Mouse (Mus musculus): Measurements from ENCODE around the gene Pttg1ip. TPM values are rescaled to one million over a fixed set of nuclear protein-coding genes. Genes with fewer than 3 reads are reported as not detected.

Pttg1ip gene
- total and polyA plus RNA-seq, 2 experiments from 2014 or later, result 117 TPM

DNA sequence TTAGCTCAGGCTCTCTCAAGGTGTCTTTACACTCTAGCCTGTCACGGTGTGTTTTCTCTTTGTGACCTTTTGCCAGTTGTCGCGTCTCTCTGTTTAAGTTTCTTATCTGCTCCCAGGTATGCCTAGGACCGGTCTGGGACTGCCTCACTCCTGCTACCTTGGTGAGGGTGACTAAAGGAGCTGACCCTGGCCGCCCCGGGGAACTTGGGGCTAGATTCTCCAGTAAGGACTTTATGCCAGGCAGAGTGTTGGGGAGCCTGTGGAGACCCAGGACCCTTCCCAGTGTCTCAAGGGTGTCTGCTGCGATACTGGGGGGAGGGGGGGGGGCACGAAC lies 732 bp downstream of the Pttg1ip start:
- peaks cover 3% of the 10 kb centered on the region for H3K36me3 ChIP-seq (replicated peaks; ENCODE audit: control insufficient read depth, insufficient read depth, low read length)
- ATAC-seq (ENCODE audit: insufficient read depth, low read depth), result no peak
- DNase-seq (ENCODE audit: low spot score), result no peak
- WGBS, result 4% methylated on average over 8 of the region's 8 CpGs
- H3K4me3 ChIP-seq (ENCODE audit: low read depth, low read length), result peak overlapping the region; percentile 82
- H3K9me3 ChIP-seq (replicated peaks; ENCODE audit: control insufficient read depth, low read length), result no peaks in the 10 kb centered on the region
- peak overlapping the region; percentile 79 for H3K9ac ChIP-seq (replicated peaks; ENCODE audit: low read depth, low read length)
- TF ChIP-seq EP300 (IDR thresholded peaks at IDR 0.05; ENCODE audit: low read depth), result no peak
- no peak for TF ChIP-seq CTCF (IDR thresholded peaks at IDR 0.05; ENCODE audit: low read depth)
- H3K27me3 ChIP-seq (ENCODE audit: control insufficient read depth, insufficient read depth, low read length), result no peaks in the 10 kb centered on the region
- peak overlapping the region; percentile 89 for H3K4me2 ChIP-seq (ENCODE audit: low read depth, low read length)
- peak overlapping the region; percentile 98 for H3K27ac ChIP-seq (ENCODE audit: low read depth)
- H3K4me1 ChIP-seq (ENCODE audit: control insufficient read depth, insufficient read depth), result peaks cover 28% of the 10 kb centered on the region

DNA sequence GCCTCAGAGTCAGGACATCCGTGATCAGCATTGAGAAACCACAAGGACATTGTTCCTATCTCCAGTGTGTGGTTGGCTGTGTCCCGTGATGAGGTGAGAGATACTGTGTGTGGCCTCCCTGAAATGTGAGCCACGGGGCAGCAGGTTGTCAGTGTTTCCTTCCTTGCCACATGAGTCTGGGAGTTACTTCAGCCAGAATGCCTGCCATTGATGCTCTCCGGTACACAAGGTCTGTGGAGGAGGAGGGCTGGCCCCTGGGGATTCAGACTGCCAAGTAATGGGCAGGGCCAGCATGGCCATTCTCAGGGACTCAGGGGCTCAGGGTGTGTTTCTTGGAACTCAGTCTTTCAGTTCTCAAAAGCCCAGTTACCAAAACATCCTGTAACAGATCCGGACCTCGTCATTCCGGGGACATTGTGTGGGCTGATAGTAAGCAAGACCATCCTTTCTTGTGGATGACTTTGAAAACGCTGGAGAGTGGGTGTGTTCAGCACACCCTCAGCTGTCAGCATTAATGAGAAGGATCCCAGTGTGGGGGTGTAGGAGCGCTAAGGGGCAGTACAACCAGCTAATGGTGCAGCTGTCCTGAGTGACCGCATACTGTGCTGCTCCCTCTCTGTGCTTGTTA lies 2.4 kb downstream of the Pttg1ip start:
- no peak for TF ChIP-seq CTCF (IDR thresholded peaks at IDR 0.05; ENCODE audit: low read depth)
- TF ChIP-seq EP300 (IDR thresholded peaks at IDR 0.05; ENCODE audit: low read depth), result 0 out of 2 replicates have a peak, but pooled peaks have one; percentile 35
- 41% methylated on average over 10 of the region's 10 CpGs for WGBS
- H3K4me1 ChIP-seq (ENCODE audit: control insufficient read depth, insufficient read depth), result peaks cover 33% of the 10 kb centered on the region
- H3K27me3 ChIP-seq (ENCODE audit: control insufficient read depth, insufficient read depth, low read length), result no peaks in the 10 kb centered on the region
- H3K36me3 ChIP-seq (replicated peaks; ENCODE audit: control insufficient read depth, insufficient read depth, low read length), result peaks cover 13% of the 10 kb centered on the region
- peak overlapping the region; percentile 22 for H3K4me2 ChIP-seq (ENCODE audit: low read depth, low read length)
- no peak overlapping the region; the same call in 1 of the 2 replicates for H3K4me3 ChIP-seq (ENCODE audit: low read depth, low read length)
- peak overlapping the region; percentile 43 for H3K27ac ChIP-seq (ENCODE audit: low read depth)
- no peaks in the 10 kb centered on the region for H3K9me3 ChIP-seq (replicated peaks; ENCODE audit: control insufficient read depth, low read length)
- ATAC-seq (ENCODE audit: insufficient read depth, low read depth) (peak; percentile 18), DNase-seq (ENCODE audit: low spot score) (peak; percentile 64)
- no peak overlapping the region for H3K9ac ChIP-seq (replicated peaks; ENCODE audit: low read depth, low read length)

DNA sequence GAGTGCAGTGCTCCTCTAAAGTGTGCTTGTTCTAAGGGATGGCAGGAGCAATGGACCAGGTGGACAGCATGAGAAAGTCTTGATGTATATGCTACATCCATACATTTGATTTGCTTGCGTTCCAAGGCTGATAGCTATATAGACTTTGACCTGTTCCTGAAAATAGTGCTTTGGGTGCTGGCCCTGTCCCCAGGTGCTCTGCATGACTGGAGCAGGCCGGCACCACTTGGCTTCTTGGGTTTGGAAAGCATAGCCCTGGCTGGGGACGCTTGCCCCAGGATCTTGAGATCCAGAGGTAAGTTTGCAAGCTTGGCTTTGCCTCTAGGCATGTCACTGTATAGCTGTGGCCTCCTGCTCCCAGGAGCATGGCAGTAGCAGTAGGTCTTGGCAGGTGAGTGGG lies 5.1 kb downstream of the Pttg1ip start:
- peaks cover 36% of the 10 kb centered on the region for H3K4me1 ChIP-seq (ENCODE audit: control insufficient read depth, insufficient read depth)
- no peak overlapping the region for H3K27ac ChIP-seq (ENCODE audit: low read depth)
- H3K9ac ChIP-seq (replicated peaks; ENCODE audit: low read depth, low read length), result no peak overlapping the region
- ATAC-seq (ENCODE audit: insufficient read depth, low read depth) (no peak), DNase-seq (ENCODE audit: low spot score) (no peak)
- H3K9me3 ChIP-seq (replicated peaks; ENCODE audit: control insufficient read depth, low read length), result no peaks in the 10 kb centered on the region
- peaks cover 37% of the 10 kb centered on the region for H3K36me3 ChIP-seq (replicated peaks; ENCODE audit: control insufficient read depth, insufficient read depth, low read length)
- no peaks in the 10 kb centered on the region for H3K27me3 ChIP-seq (ENCODE audit: control insufficient read depth, insufficient read depth, low read length)
- H3K4me3 ChIP-seq (ENCODE audit: low read depth, low read length), result no peak overlapping the region
- H3K4me2 ChIP-seq (ENCODE audit: low read depth, low read length), result no peak overlapping the region
- 90% methylated on average over 3 of the region's 3 CpGs for WGBS
- TF ChIP-seq CTCF (IDR thresholded peaks at IDR 0.05; ENCODE audit: low read depth), result no peak
- no peak for TF ChIP-seq EP300 (IDR thresholded peaks at IDR 0.05; ENCODE audit: low read depth)

DNA sequence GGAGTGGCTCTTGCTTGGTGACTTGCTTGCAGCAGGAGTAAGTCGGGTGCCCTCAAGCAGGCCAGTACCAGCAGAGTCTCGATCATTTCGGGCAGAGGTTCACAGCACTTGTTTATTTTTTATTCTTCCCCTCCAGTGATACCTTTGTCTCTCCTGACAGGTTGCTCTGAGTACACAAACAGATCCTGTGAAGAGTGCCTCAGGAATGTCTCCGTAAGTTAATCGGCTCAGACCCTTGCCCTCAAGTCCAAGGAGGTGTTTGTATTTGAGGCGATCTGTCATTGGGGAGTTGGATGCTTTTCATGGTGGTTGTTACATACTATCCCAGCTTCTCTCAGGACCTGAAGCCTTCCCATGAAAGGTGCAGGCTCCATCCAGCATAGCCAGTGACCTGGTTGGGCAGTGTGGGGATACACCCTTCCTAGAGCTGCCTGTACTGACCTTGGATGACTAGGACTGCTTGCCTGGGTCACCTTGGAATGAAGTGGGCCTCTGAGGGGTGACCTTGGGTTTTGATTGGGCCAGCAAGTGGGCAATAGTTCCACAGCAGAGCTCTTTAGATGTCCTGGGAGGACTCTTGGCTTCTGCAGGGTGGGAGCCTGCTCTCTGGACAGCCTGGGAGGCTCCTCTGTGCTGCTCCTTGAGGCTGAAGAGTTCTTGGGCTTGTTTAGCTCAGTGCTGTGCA lies 5.7 kb downstream of the Pttg1ip start:
- Histone ChIP-seq H3K9ac (replicated peaks; ENCODE audit: low read depth, low read length) (no peak overlapping the region), H3K4me3 (ENCODE audit: low read depth, low read length) (no peak overlapping the region), H3K4me1 (ENCODE audit: control insufficient read depth, insufficient read depth) (peaks cover 36% of the 10 kb centered on the region), H3K9me3 (replicated peaks; ENCODE audit: control insufficient read depth, low read length) (no peaks in the 10 kb centered on the region), H3K27me3 (ENCODE audit: control insufficient read depth, insufficient read depth, low read length) (no peaks in the 10 kb centered on the region), H3K36me3 (replicated peaks; ENCODE audit: control insufficient read depth, insufficient read depth, low read length) (peaks cover 42% of the 10 kb centered on the region), H3K27ac (ENCODE audit: low read depth) (0 out of 2 replicates have a peak overlapping the region, but pooled peaks have one; percentile 15), H3K4me2 (ENCODE audit: low read depth, low read length) (no peak overlapping the region)
- TF ChIP-seq CTCF (IDR thresholded peaks at IDR 0.05; ENCODE audit: low read depth) (no peak), EP300 (IDR thresholded peaks at IDR 0.05; ENCODE audit: low read depth) (no peak)
- WGBS, result 90% methylated on average over 6 of the region's 6 CpGs
- ATAC-seq (ENCODE audit: insufficient read depth, low read depth) (no peak), DNase-seq (ENCODE audit: low spot score) (no peak)

DNA sequence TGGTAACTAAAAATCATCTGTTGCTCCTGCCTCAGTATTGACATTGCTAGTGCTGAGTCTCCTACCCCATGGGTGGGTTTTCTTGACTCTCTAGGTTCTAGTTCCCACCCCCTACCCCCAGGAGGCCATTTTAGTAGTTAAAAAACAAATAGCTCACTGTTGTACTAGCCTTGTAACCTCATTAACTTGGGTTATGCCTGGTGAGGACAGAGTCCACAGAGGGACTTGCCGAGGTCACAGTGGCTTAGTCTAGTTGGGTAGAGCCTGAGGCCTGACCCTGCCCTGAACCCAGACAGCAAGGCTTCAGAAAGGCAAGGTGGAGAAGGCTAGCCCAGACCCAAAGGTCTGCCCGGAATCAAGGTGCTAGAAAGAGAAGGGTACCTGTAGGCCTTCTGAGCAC lies 6.5 kb downstream of the Pttg1ip start:
- no peaks in the 10 kb centered on the region for H3K9me3 ChIP-seq (replicated peaks; ENCODE audit: control insufficient read depth, low read length)
- H3K4me2 ChIP-seq (ENCODE audit: low read depth, low read length), result no peak overlapping the region
- H3K9ac ChIP-seq (replicated peaks; ENCODE audit: low read depth, low read length), result no peak overlapping the region
- peaks cover 49% of the 10 kb centered on the region for H3K36me3 ChIP-seq (replicated peaks; ENCODE audit: control insufficient read depth, insufficient read depth, low read length)
- ATAC-seq (ENCODE audit: insufficient read depth, low read depth), result no peak
- no peak overlapping the region for H3K4me3 ChIP-seq (ENCODE audit: low read depth, low read length)
- peaks cover 28% of the 10 kb centered on the region for H3K4me1 ChIP-seq (ENCODE audit: control insufficient read depth, insufficient read depth)
- DNase-seq (ENCODE audit: low spot score), result no peak
- 85% methylated on average over 2 of the region's 2 CpGs for WGBS
- no peak overlapping the region for H3K27ac ChIP-seq (ENCODE audit: low read depth)
- no peaks in the 10 kb centered on the region for H3K27me3 ChIP-seq (ENCODE audit: control insufficient read depth, insufficient read depth, low read length)
- TF ChIP-seq CTCF (IDR thresholded peaks at IDR 0.05; ENCODE audit: low read depth) (no peak), EP300 (IDR thresholded peaks at IDR 0.05; ENCODE audit: low read depth) (no peak)
